Mouse (Mus musculus): Measurements from ENCODE around the gene Apba3. TPM values are rescaled to one million over a fixed set of nuclear protein-coding genes. Genes with fewer than 3 reads are reported as not detected.

Gene Apba3
- polyA plus RNA-seq, 1 experiment from 2014 or later: 35.3 TPM

- Histone ChIP-seq H3K36me3 (replicated peaks; ENCODE audit: control insufficient read depth, insufficient read depth, low read depth, low read length) (no peaks in the 10 kb centered on the region), H3K27ac (replicated peaks; ENCODE audit: low read depth, low read length) (no peak overlapping the region), H3K9me3 (replicated peaks; ENCODE audit: control insufficient read depth, low read length) (no peaks in the 10 kb centered on the region), H3K4me3 (ENCODE audit: low read depth, low read length) (no peak overlapping the region), H3K27me3 (ENCODE audit: control insufficient read depth, insufficient read depth, low read length) (peaks cover 21% of the 10 kb centered on the region), H3K4me1 (ENCODE audit: control insufficient read depth, insufficient read depth, low read length) (peaks cover 3% of the 10 kb centered on the region), H3K9ac (replicated peaks; ENCODE audit: low read length) (no peak overlapping the region), H3K4me2 (ENCODE audit: low read depth, low read length) (no peak overlapping the region)
- 37% methylated on average over 7 of the region's 7 CpGs for WGBS
- DNase-seq (ENCODE audit: low spot score): no peak
- no peak for ATAC-seq (replicated peaks; ENCODE audit: insufficient number of reproducible peaks, low FRiP score, low TSS enrichment, low read depth)
Measured at GRCm38 (mm10) chr10:81231436-81231835, 35.3 kb upstream of the Apba3 start.

DNA sequence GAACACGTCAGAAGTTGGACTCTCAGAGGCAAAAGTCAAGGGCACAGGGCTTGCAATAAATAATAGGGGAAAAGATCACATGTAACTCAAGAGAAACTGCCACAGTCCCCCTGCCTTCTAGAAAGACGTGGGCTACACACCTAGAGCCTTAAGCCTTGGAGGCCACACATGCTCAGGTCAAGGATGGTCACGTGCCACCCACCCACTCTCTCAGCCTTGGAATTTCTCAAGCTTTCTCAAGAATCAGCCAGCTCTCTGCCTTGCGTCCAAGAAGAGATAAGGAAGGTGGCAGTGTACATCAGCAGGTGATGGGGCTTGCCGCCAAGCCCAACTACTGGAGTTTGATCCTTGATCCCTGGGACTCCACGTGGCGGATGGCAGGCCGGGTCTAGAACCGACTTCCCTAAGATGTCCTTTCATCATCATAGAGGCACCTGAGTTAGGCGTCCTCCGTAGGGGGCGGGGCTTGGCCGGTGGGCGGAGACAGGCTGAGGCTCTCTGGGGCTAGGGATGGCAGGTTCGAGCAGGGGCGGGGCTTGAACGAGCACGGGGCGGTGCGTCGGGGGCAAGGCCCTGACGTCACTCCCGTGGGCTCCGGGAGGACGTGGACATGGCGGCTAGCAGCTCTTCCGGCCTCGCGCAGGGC is 34.1 kb upstream of the Apba3 start, which contains the start of gene Zfr2:
Gene Zfr2, plus strand, starts transcription at position 576 of the 646 bp plus-strand sequence.
- Histone ChIP-seq H3K4me3 (ENCODE audit: low read depth, low read length) (peak within 1 kb of the TSS; percentile 70), H3K9me3 (replicated peaks; ENCODE audit: control insufficient read depth, low read length) (no peaks in the 10 kb centered on the region), H3K4me1 (ENCODE audit: control insufficient read depth, insufficient read depth, low read length) (peaks cover 3% of the 10 kb centered on the region), H3K36me3 (replicated peaks; ENCODE audit: control insufficient read depth, insufficient read depth, low read depth, low read length) (no peaks in the 10 kb centered on the region), H3K27ac (replicated peaks; ENCODE audit: low read depth, low read length) (no peak within 1 kb of the TSS; the same call in 1 of the 2 replicates), H3K4me2 (ENCODE audit: low read depth, low read length) (peak within 1 kb of the TSS; percentile 79), H3K9ac (replicated peaks; ENCODE audit: low read length) (peak within 1 kb of the TSS; percentile 65), H3K27me3 (ENCODE audit: control insufficient read depth, insufficient read depth, low read length) (peaks cover 21% of the 10 kb centered on the region)
- 8% methylated on average over 27 of the region's 29 CpGs for WGBS
- DNase-seq (ENCODE audit: low spot score) (peak; percentile 90), ATAC-seq (replicated peaks; ENCODE audit: insufficient number of reproducible peaks, low FRiP score, low TSS enrichment, low read depth) (peak; percentile 64)

DNA sequence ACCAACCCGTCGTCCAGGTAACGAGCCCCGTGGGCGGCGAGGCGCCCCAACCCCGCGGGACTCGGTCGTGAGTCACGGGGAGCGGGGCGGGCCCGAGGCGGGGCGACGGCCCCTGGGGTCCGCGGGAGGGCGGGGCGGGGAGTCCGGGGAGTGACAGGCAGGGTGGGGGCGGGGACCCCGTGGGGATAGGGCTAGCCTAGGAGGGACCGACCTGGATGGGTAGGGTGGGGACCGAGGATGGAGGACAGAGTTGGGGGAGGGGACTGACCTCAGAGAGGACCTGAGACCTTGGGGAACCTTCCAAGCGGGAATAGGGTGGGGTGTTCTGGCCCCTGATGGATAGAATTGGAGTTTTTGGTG is 33.6 kb upstream of the Apba3 start:
- Histone ChIP-seq H3K27me3 (ENCODE audit: control insufficient read depth, insufficient read depth, low read length) (peaks cover 21% of the 10 kb centered on the region), H3K4me3 (ENCODE audit: low read depth, low read length) (peak overlapping the region; percentile 70), H3K4me1 (ENCODE audit: control insufficient read depth, insufficient read depth, low read length) (peaks cover 3% of the 10 kb centered on the region), H3K4me2 (ENCODE audit: low read depth, low read length) (peak overlapping the region; percentile 79), H3K9ac (replicated peaks; ENCODE audit: low read length) (peak overlapping the region; percentile 65), H3K36me3 (replicated peaks; ENCODE audit: control insufficient read depth, insufficient read depth, low read depth, low read length) (no peaks in the 10 kb centered on the region), H3K9me3 (replicated peaks; ENCODE audit: control insufficient read depth, low read length) (no peaks in the 10 kb centered on the region), H3K27ac (replicated peaks; ENCODE audit: low read depth, low read length) (no peak overlapping the region; the same call in 1 of the 2 replicates)
- WGBS: 2% methylated on average over 26 of the region's 28 CpGs
- ATAC-seq (replicated peaks; ENCODE audit: insufficient number of reproducible peaks, low FRiP score, low TSS enrichment, low read depth): peak; percentile 47
- DNase-seq (ENCODE audit: low spot score): no peak

GRCm38 (mm10) chr10:81234206-81234605 is 32.6 kb upstream of the Apba3 start:
- Histone ChIP-seq H3K9ac (replicated peaks; ENCODE audit: low read length) (no peak overlapping the region), H3K9me3 (replicated peaks; ENCODE audit: control insufficient read depth, low read length) (no peaks in the 10 kb centered on the region), H3K4me3 (ENCODE audit: low read depth, low read length) (no peak overlapping the region), H3K27ac (replicated peaks; ENCODE audit: low read depth, low read length) (no peak overlapping the region), H3K4me2 (ENCODE audit: low read depth, low read length) (no peak overlapping the region), H3K27me3 (ENCODE audit: control insufficient read depth, insufficient read depth, low read length) (peaks cover 19% of the 10 kb centered on the region), H3K36me3 (replicated peaks; ENCODE audit: control insufficient read depth, insufficient read depth, low read depth, low read length) (no peaks in the 10 kb centered on the region), H3K4me1 (ENCODE audit: control insufficient read depth, insufficient read depth, low read length) (peaks cover 3% of the 10 kb centered on the region)
- 81% methylated on average over 6 of the region's 6 CpGs for WGBS
- ATAC-seq (replicated peaks; ENCODE audit: insufficient number of reproducible peaks, low FRiP score, low TSS enrichment, low read depth) (no peak), DNase-seq (ENCODE audit: low spot score) (no peak)

- Histone ChIP-seq H3K36me3 (replicated peaks; ENCODE audit: control insufficient read depth, insufficient read depth, low read depth, low read length) (no peaks in the 10 kb centered on the region), H3K4me1 (ENCODE audit: control insufficient read depth, insufficient read depth, low read length) (peaks cover 8% of the 10 kb centered on the region)
- WGBS: 83% methylated on average over 12 of the region's 12 CpGs
Measured at GRCm38 (mm10) chr10:81236471-81237268, 30.1 kb upstream of the Apba3 start.

GRCm38 (mm10) chr10:81238618-81239017 is 28.1 kb upstream of the Apba3 start:
- Histone ChIP-seq H3K27ac (replicated peaks; ENCODE audit: low read depth, low read length) (no peak overlapping the region), H3K4me3 (ENCODE audit: low read depth, low read length) (no peak overlapping the region), H3K9ac (replicated peaks; ENCODE audit: low read length) (no peak overlapping the region), H3K4me2 (ENCODE audit: low read depth, low read length) (no peak overlapping the region), H3K9me3 (replicated peaks; ENCODE audit: control insufficient read depth, low read length) (no peaks in the 10 kb centered on the region), H3K27me3 (ENCODE audit: control insufficient read depth, insufficient read depth, low read length) (peaks cover 13% of the 10 kb centered on the region), H3K4me1 (ENCODE audit: control insufficient read depth, insufficient read depth, low read length) (peaks cover 7% of the 10 kb centered on the region), H3K36me3 (replicated peaks; ENCODE audit: control insufficient read depth, insufficient read depth, low read depth, low read length) (no peaks in the 10 kb centered on the region)
- DNase-seq (ENCODE audit: low spot score): no peak
- no peak for ATAC-seq (replicated peaks; ENCODE audit: insufficient number of reproducible peaks, low FRiP score, low TSS enrichment, low read depth)
- WGBS: 67% methylated on average over 2 of the region's 2 CpGs

More at GRCm38 (mm10) chr10:81236471-81237268, 30.1 kb upstream of the Apba3 start:
- Histone ChIP-seq H3K27ac (replicated peaks; ENCODE audit: low read depth, low read length) (no peak overlapping the region), H3K9me3 (replicated peaks; ENCODE audit: control insufficient read depth, low read length) (no peaks in the 10 kb centered on the region), H3K4me2 (ENCODE audit: low read depth, low read length) (no peak overlapping the region), H3K27me3 (ENCODE audit: control insufficient read depth, insufficient read depth, low read length) (peaks cover 15% of the 10 kb centered on the region), H3K9ac (replicated peaks; ENCODE audit: low read length) (no peak overlapping the region), H3K4me3 (ENCODE audit: low read depth, low read length) (no peak overlapping the region)
- ATAC-seq (replicated peaks; ENCODE audit: insufficient number of reproducible peaks, low FRiP score, low TSS enrichment, low read depth) (no peak), DNase-seq (ENCODE audit: low spot score) (no peak)

- Histone ChIP-seq H3K27me3 (ENCODE audit: control insufficient read depth, insufficient read depth, low read length) (peaks cover 13% of the 10 kb centered on the region), H3K9ac (replicated peaks; ENCODE audit: low read length) (no peak overlapping the region), H3K4me3 (ENCODE audit: low read depth, low read length) (no peak overlapping the region), H3K36me3 (replicated peaks; ENCODE audit: control insufficient read depth, insufficient read depth, low read depth, low read length) (no peaks in the 10 kb centered on the region), H3K9me3 (replicated peaks; ENCODE audit: control insufficient read depth, low read length) (no peaks in the 10 kb centered on the region), H3K4me2 (ENCODE audit: low read depth, low read length) (no peak overlapping the region), H3K4me1 (ENCODE audit: control insufficient read depth, insufficient read depth, low read length) (peaks cover 5% of the 10 kb centered on the region; the same call in 1 of the 2 replicates), H3K27ac (replicated peaks; ENCODE audit: low read depth, low read length) (no peak overlapping the region)
- DNase-seq (ENCODE audit: low spot score) (peak; percentile 77), ATAC-seq (replicated peaks; ENCODE audit: insufficient number of reproducible peaks, low FRiP score, low TSS enrichment, low read depth) (no peak)
- 22% methylated on average over 13 of the region's 13 CpGs for WGBS
Measured at GRCm38 (mm10) chr10:81240876-81241275, 25.9 kb upstream of the Apba3 start.

- Histone ChIP-seq H3K9ac (replicated peaks; ENCODE audit: low read length) (no peak overlapping the region), H3K27ac (replicated peaks; ENCODE audit: low read depth, low read length) (no peak overlapping the region), H3K4me2 (ENCODE audit: low read depth, low read length) (no peak overlapping the region), H3K9me3 (replicated peaks; ENCODE audit: control insufficient read depth, low read length) (no peaks in the 10 kb centered on the region), H3K4me3 (ENCODE audit: low read depth, low read length) (no peak overlapping the region), H3K4me1 (ENCODE audit: control insufficient read depth, insufficient read depth, low read length) (peaks cover 5% of the 10 kb centered on the region; the same call in 1 of the 2 replicates), H3K36me3 (replicated peaks; ENCODE audit: control insufficient read depth, insufficient read depth, low read depth, low read length) (no peaks in the 10 kb centered on the region), H3K27me3 (ENCODE audit: control insufficient read depth, insufficient read depth, low read length) (peaks cover 13% of the 10 kb centered on the region)
- WGBS: 89% methylated on average over 16 of the region's 16 CpGs
- DNase-seq (ENCODE audit: low spot score): no peak
- no peak for ATAC-seq (replicated peaks; ENCODE audit: insufficient number of reproducible peaks, low FRiP score, low TSS enrichment, low read depth)
Measured at GRCm38 (mm10) chr10:81242021-81242420, 24.7 kb upstream of the Apba3 start.
